Mouse (Mus musculus) small intestine, adult 2 months (tissue): Measurements from ENCODE around the gene Sap30bp.

Experiments used
- CTCF ChIP-seq: fragments of 200-500 bp; IDR thresholded peaks from 2 replicates; pipeline ENCODE4 v1.5.1; 2012; ENCODE audit warnings: low read depth, mild to moderate bottlenecking, control low read depth, inconsistent platforms, low read length, moderate library complexity, mixed read lengths; ENCODE audit not compliant: insufficient replicate concordance, insufficient read length; ENCODE audit errors: extremely low read depth
- POLR2A ChIP-seq: fragments of 200-500 bp; IDR thresholded peaks from 2 replicates; pipeline ENCODE4 v1.6.1; 2012; ENCODE audit warnings: low read depth, mild to moderate bottlenecking, control low read depth, inconsistent platforms, low read length, moderate library complexity

DNA sequence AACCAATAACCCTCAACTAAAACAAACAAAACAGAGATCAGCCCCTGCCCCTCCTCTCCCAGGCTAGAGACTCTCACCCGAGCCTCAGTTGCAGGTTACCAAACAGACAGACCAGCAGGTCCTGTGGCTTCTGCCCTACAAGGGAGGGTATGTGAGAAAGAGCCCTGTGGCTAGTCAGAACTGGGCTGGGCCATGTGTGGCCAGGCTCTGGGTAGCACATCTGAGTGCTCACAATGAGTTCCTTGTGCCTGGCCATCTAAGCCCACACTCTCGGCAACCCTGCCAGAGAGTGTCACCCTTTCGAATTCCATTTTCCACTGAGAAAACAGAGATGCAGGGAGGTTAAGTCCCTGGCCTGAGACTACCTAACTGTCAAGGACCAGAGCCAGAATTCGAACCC lies 59.0 kb downstream of the Sap30bp start:
- no peak for TF ChIP-seq CTCF
- no peak for TF ChIP-seq POLR2A
